Mouse (Mus musculus) bone marrow macrophage, adult 2 months (primary cell): ENCODE measurements at regions not wholly inside any gene's neighbourhood (a gene's known extent, or its start where the extent isn't known, plus 50 kb on each side); places are given as distances from the start of the nearest gene placed in this dataset.

Experiments
- H3K27ac ChIP-seq: 2 replicates; pipeline ENCODE4 v1.5.1; 2012; ENCODE audit warnings: low read depth, low read length; ENCODE audit not compliant: insufficient read depth
- H3K4me1 ChIP-seq: 2 replicates; pipeline ENCODE4 v1.6.1; 2012; ENCODE audit warnings: low read length; ENCODE audit not compliant: control insufficient read depth, insufficient read depth
- H3K4me3 ChIP-seq: 2 replicates; pipeline ENCODE4 v1.5.1; 2012; ENCODE audit warnings: mild to moderate bottlenecking, low read length, moderate library complexity; ENCODE audit not compliant: insufficient read depth
- CTCF ChIP-seq: IDR thresholded peaks from 2 replicates; pipeline ENCODE4 v1.5.1; 2012; ENCODE audit warnings: low read depth, mild to moderate bottlenecking, low read length, moderate library complexity
- POLR2A ChIP-seq: IDR thresholded peaks from 2 replicates; pipeline ENCODE4 v1.6.1; 2012; ENCODE audit warnings: mild to moderate bottlenecking, low read depth, low read length, borderline replicate concordance

GRCm38 (mm10) chr17:47139730-47140231, 129.4 kb upstream of the Ubr2 start:
- Histone ChIP-seq H3K27ac (peak overlapping the region; percentile 62), H3K4me3 (peak overlapping the region; percentile 69), H3K4me1 (peaks cover 21% of the 10 kb centered on the region)
- no peak for TF ChIP-seq POLR2A
- TF ChIP-seq CTCF = no peak

GRCm38 (mm10) chr17:47139171-47139617, 128.8 kb upstream of the Ubr2 start:
- TF ChIP-seq CTCF (no peak), POLR2A (no peak)
- Histone ChIP-seq H3K27ac (no peak overlapping the region), H3K4me3 (peak overlapping the region; percentile 69), H3K4me1 (peaks cover 17% of the 10 kb centered on the region)

GRCm38 (mm10) chr17:47138174-47138573, 127.8 kb upstream of the Ubr2 start:
- Histone ChIP-seq H3K4me1 (peaks cover 8% of the 10 kb centered on the region), H3K4me3 (no peak overlapping the region), H3K27ac (no peak overlapping the region)
- TF ChIP-seq POLR2A (no peak), CTCF (no peak)

- no peak overlapping the region for H3K4me3 ChIP-seq
- H3K27ac ChIP-seq = no peak overlapping the region
- no peak for TF ChIP-seq POLR2A
- no peak for TF ChIP-seq CTCF
- H3K4me1 ChIP-seq = 0 out of 2 replicates have a peak, but pooled peaks cover 3% of the 10 kb centered on the region
Observed at GRCm38 (mm10) chr17:47135391-47135790, 125.0 kb upstream of the Ubr2 start.

GRCm38 (mm10) chr17:47133785-47134184, 123.4 kb upstream of the Ubr2 start:
- H3K27ac ChIP-seq = no peak overlapping the region
- no peaks in the 10 kb centered on the region for H3K4me1 ChIP-seq
- no peak overlapping the region for H3K4me3 ChIP-seq
- TF ChIP-seq CTCF (no peak), POLR2A (no peak)

GRCm38 (mm10) chr17:47127571-47127970, 117.2 kb upstream of the Ubr2 start:
- no peak overlapping the region for H3K27ac ChIP-seq
- no peak overlapping the region for H3K4me3 ChIP-seq
- TF ChIP-seq CTCF (no peak), POLR2A (no peak)
- no peaks in the 10 kb centered on the region for H3K4me1 ChIP-seq

GRCm38 (mm10) chr17:47123576-47123975, 113.2 kb upstream of the Ubr2 start:
- TF ChIP-seq POLR2A (no peak), CTCF (no peak)
- Histone ChIP-seq H3K4me1 (no peaks in the 10 kb centered on the region), H3K4me3 (no peak overlapping the region), H3K27ac (no peak overlapping the region)

GRCm38 (mm10) chr17:47122221-47122620, 111.9 kb upstream of the Ubr2 start:
- no peak for TF ChIP-seq CTCF
- TF ChIP-seq POLR2A = no peak
- Histone ChIP-seq H3K4me1 (no peaks in the 10 kb centered on the region), H3K27ac (no peak overlapping the region), H3K4me3 (no peak overlapping the region)

GRCm38 (mm10) chr17:47118010-47118409, 107.7 kb upstream of the Ubr2 start:
- Histone ChIP-seq H3K4me3 (no peak overlapping the region), H3K4me1 (no peaks in the 10 kb centered on the region), H3K27ac (no peak overlapping the region)
- TF ChIP-seq POLR2A (no peak), CTCF (no peak)

GRCm38 (mm10) chr17:47115754-47116153, 105.4 kb upstream of the Ubr2 start:
- TF ChIP-seq POLR2A (no peak), CTCF (peak; percentile 73)
- Histone ChIP-seq H3K4me3 (no peak overlapping the region), H3K27ac (no peak overlapping the region), H3K4me1 (no peaks in the 10 kb centered on the region)

- Histone ChIP-seq H3K27ac (no peak overlapping the region), H3K4me3 (no peak overlapping the region), H3K4me1 (no peaks in the 10 kb centered on the region)
- TF ChIP-seq CTCF (no peak), POLR2A (no peak)
Observed at GRCm38 (mm10) chr17:47115141-47115540, 104.8 kb upstream of the Ubr2 start.
